Mouse (Mus musculus) liver, embryonic 14.5 days (tissue): Measurements from ENCODE around the gene Smc5. TPM values are rescaled to one million over a fixed set of nuclear protein-coding genes. Genes with fewer than 3 reads are reported as not detected.

Experiments
- ATAC-seq: fragments of 200-750 bp; cut with Nextera tagmentation; 2 replicates; pipeline ENCODE4 v1.8.0; 2017; ENCODE audit warnings: moderate number of reproducible peaks, mild to moderate bottlenecking, moderate library complexity; ENCODE audit not compliant: insufficient read depth
- DNase-seq, 3 experiments: peaks; one replicate each; pipeline ENCODE4 v3.0.0-alpha.2; 2012 to 2013; ENCODE audit warnings: low read depth in 3 of 3, low spot score in 3 of 3
- H3K27ac ChIP-seq: fragments of 300-500 bp; sonication (generic); 2 replicates; pipeline ENCODE4 v1.5.1; 2014; ENCODE audit warnings: moderate library complexity, mild to moderate bottlenecking, control low read depth, inconsistent platforms
- H3K27me3 ChIP-seq: fragments of 300-500 bp; sonication (generic); 2 replicates; pipeline ENCODE4 v1.6.1; 2014; ENCODE audit warnings: mild to moderate bottlenecking, low read length, moderate library complexity; ENCODE audit not compliant: control insufficient read depth, insufficient read depth
- H3K36me3 ChIP-seq: fragments of 300-500 bp; sonication (generic); replicated peaks from 2 replicates; pipeline ENCODE4 v1.6.1; 2014; ENCODE audit warnings: low read depth; ENCODE audit not compliant: control insufficient read depth, insufficient read depth
- H3K4me1 ChIP-seq, 2 experiments: fragments of 200-500 bp in 1 of 2; fragments of 300-500 bp in 1 of 2; sonication (generic) in 1 of 2; replicated peaks; 2 replicates each; pipeline ENCODE4 v1.6.1; 2012 to 2014; ENCODE audit warnings: antibody characterized with exemption in 1 of 2, inconsistent platforms in 1 of 2, low read length in 1 of 2; ENCODE audit not compliant: control insufficient read depth in 2 of 2, insufficient read depth in 2 of 2
- H3K4me2 ChIP-seq: fragments of 300-500 bp; sonication (generic); 2 replicates; pipeline ENCODE4 v1.6.1; 2014; ENCODE audit warnings: low read depth, mild to moderate bottlenecking, control low read depth, moderate library complexity
- H3K4me3 ChIP-seq, 2 experiments: fragments of 200-500 bp in 1 of 2; fragments of 300-500 bp in 1 of 2; sonication (generic) in 1 of 2; 2 replicates each; pipeline ENCODE4 v1.5.1; 2012 to 2014; ENCODE audit warnings: low read depth in 2 of 2, low read length in 2 of 2, mild to moderate bottlenecking in 2 of 2, control low read depth in 1 of 2, inconsistent platforms in 1 of 2, moderate library complexity in 1 of 2; ENCODE audit not compliant: insufficient read depth in 1 of 2
- H3K9ac ChIP-seq: fragments of 300-500 bp; sonication (generic); replicated peaks from 2 replicates; pipeline ENCODE4 v1.6.1; 2014; ENCODE audit warnings: mild to moderate bottlenecking, control low read depth, moderate library complexity
- H3K9me3 ChIP-seq: fragments of 300-500 bp; sonication (generic); 2 replicates; pipeline ENCODE4 v1.6.1; 2016; ENCODE audit warnings: low read length, mixed read lengths; ENCODE audit not compliant: control insufficient read depth
- CTCF ChIP-seq: IDR thresholded peaks from 2 replicates; pipeline ENCODE4 v1.5.1; 2016; ENCODE audit warnings: antibody characterized with exemption, low read depth, control low read depth
- EP300 ChIP-seq: IDR thresholded peaks from 2 replicates; pipeline ENCODE4 v1.6.1; 2016; ENCODE audit warnings: antibody characterized with exemption, low read depth
- WGBS: fragments of 180-500 bp; shearing (Covaris S2); extraction: QIAGEN DNeasy Blood & Tissue Kit; methylation state at CpG from one replicate; pipeline ENCODE4 v1.1.7; 2014; ENCODE audit not compliant: insufficient replicate concordance; 5-methylcytosine and 5-hydroxymethylcytosine counted together
- polyA plus RNA-seq, 2 experiments: library from polyadenylated mRNA; depleted of rRNA in 1 of 2; stranded (reverse) in 1 of 2; unstranded in 1 of 2; fragments of >200 nt; fragmentation: Nextera tagmentation in 1 of 2; extraction: Ambion mirVana in 1 of 2; gene quantifications; 2 replicates each; pipeline versions ENCODE4 v1.2.1 to v1.2.3; 2012 to 2014

Gene Smc5
- polyA plus RNA-seq, 2 experiments, result 12.2 to 13.2 TPM

GRCm38 (mm10) chr19:23225065-23225464 lies 48.6 kb downstream of the Smc5 start:
- ATAC-seq (no peak), DNase-seq (peak in 1 of 3 experiments; percentile 7)
- peaks cover 18% of the 10 kb centered on the region for H3K36me3 ChIP-seq
- no peaks in the 10 kb centered on the region for H3K4me1 ChIP-seq
- H3K4me3 ChIP-seq, result no peak overlapping the region
- no peak overlapping the region for H3K4me2 ChIP-seq
- no peaks in the 10 kb centered on the region for H3K27me3 ChIP-seq
- H3K9ac ChIP-seq, result no peak overlapping the region
- H3K27ac ChIP-seq, result no peak overlapping the region
- no peaks in the 10 kb centered on the region for H3K9me3 ChIP-seq
- TF ChIP-seq CTCF (peak; percentile 41; the same call in 1 of the 2 replicates), EP300 (no peak)
- 60% methylated on average over 4 of the region's 4 CpGs for WGBS

GRCm38 (mm10) chr19:23214326-23214725 lies 59.4 kb downstream of the Smc5 start:
- no peak overlapping the region for H3K27ac ChIP-seq
- no peaks in the 10 kb centered on the region for H3K27me3 ChIP-seq
- TF ChIP-seq CTCF (no peak), EP300 (no peak)
- H3K9ac ChIP-seq, result no peak overlapping the region
- DNase-seq, result no peak
- H3K4me3 ChIP-seq, result no peak overlapping the region
- ATAC-seq, result no peak
- H3K36me3 ChIP-seq, result peaks cover 18% of the 10 kb centered on the region
- no peaks in the 10 kb centered on the region for H3K4me1 ChIP-seq
- WGBS, result 89% methylated on average over 8 of the region's 8 CpGs
- no peaks in the 10 kb centered on the region for H3K9me3 ChIP-seq
- H3K4me2 ChIP-seq, result no peak overlapping the region

GRCm38 (mm10) chr19:23211325-23211724 lies 62.4 kb downstream of the Smc5 start:
- no peak overlapping the region for H3K27ac ChIP-seq
- no peak for DNase-seq
- no peak overlapping the region for H3K9ac ChIP-seq
- peaks cover 17% of the 10 kb centered on the region for H3K36me3 ChIP-seq
- no peaks in the 10 kb centered on the region for H3K9me3 ChIP-seq
- no peak overlapping the region for H3K4me2 ChIP-seq
- H3K27me3 ChIP-seq, result no peaks in the 10 kb centered on the region
- TF ChIP-seq EP300 (no peak), CTCF (no peak)
- H3K4me1 ChIP-seq, result no peaks in the 10 kb centered on the region
- 72% methylated on average over 6 of the region's 6 CpGs for WGBS
- no peak overlapping the region for H3K4me3 ChIP-seq
- no peak for ATAC-seq

- DNase-seq, result peak; percentile 6 to 20 (median 7)
- peak; percentile 76; the same call in 1 of the 2 replicates for ATAC-seq
- WGBS, result 15% methylated on average over 3 of the region's 3 CpGs
These were observed 70.1 kb downstream of the Smc5 start for GRCm38 (mm10) chr19:23203505-23204053.

GRCm38 (mm10) chr19:23202106-23202505 lies 71.6 kb downstream of the Smc5 start:
- peaks cover 7% of the 10 kb centered on the region for H3K36me3 ChIP-seq
- H3K4me1 ChIP-seq, result peaks cover 0 to 9% of the 10 kb centered on the region in 2 experiments; a peak in 3 of 4 replicates
- ATAC-seq (no peak), DNase-seq (no peak)
- WGBS, result 90% methylated on average over 5 of the region's 5 CpGs
- H3K4me2 ChIP-seq, result no peak overlapping the region
- no peaks in the 10 kb centered on the region for H3K9me3 ChIP-seq
- no peak overlapping the region for H3K27ac ChIP-seq
- no peak for TF ChIP-seq CTCF
- TF ChIP-seq EP300, result no peak
- H3K4me3 ChIP-seq, result no peak overlapping the region
- no peak overlapping the region for H3K9ac ChIP-seq
- no peaks in the 10 kb centered on the region for H3K27me3 ChIP-seq

More at GRCm38 (mm10) chr19:23203505-23204053, 70.1 kb downstream of the Smc5 start:
- H3K4me1 ChIP-seq, result peaks cover 0 to 9% of the 10 kb centered on the region in 2 experiments; a peak in 3 of 4 replicates
- no peaks in the 10 kb centered on the region for H3K27me3 ChIP-seq
- peak; percentile 62 for TF ChIP-seq EP300
- TF ChIP-seq CTCF, result no peak
- no peak overlapping the region for H3K4me2 ChIP-seq
- no peak overlapping the region for H3K4me3 ChIP-seq
- no peak overlapping the region for H3K27ac ChIP-seq
- no peak overlapping the region for H3K9ac ChIP-seq
- H3K9me3 ChIP-seq, result no peaks in the 10 kb centered on the region
- H3K36me3 ChIP-seq, result peaks cover 11% of the 10 kb centered on the region
